Mouse (Mus musculus): ENCODE results near the gene Pbx4. TPM values are rescaled to one million over a fixed set of nuclear protein-coding genes. Genes with fewer than 3 reads are reported as not detected.

Pbx4 gene
- polyA plus RNA-seq, 1 experiment from 2014 or later, result 62.1 TPM

GRCm38 (mm10) chr8:69863387-69864020, 31.2 kb downstream of the Pbx4 start:
- 94% methylated on average over 5 of the region's 5 CpGs for WGBS
- Histone ChIP-seq H3K4me1 (no peaks in the 10 kb centered on the region), H3K4me3 (no peak overlapping the region), H3K27ac (no peak overlapping the region), H3K4me2 (no peak overlapping the region), H3K9ac (no peak overlapping the region), H3K36me3 (replicated peaks) (peaks cover 8% of the 10 kb centered on the region; the same call in 1 of the 2 replicates), H3K27me3 (replicated peaks) (no peaks in the 10 kb centered on the region), H3K9me3 (no peaks in the 10 kb centered on the region)
- no peak for ATAC-seq (replicated peaks)

GRCm38 (mm10) chr8:69864180-69864579, 31.9 kb downstream of the Pbx4 start:
- no peaks in the 10 kb centered on the region for H3K4me1 ChIP-seq
- no peak overlapping the region for H3K9ac ChIP-seq
- ATAC-seq (replicated peaks), result no peak
- peaks cover 8% of the 10 kb centered on the region; the same call in 1 of the 2 replicates for H3K36me3 ChIP-seq (replicated peaks)
- H3K27me3 ChIP-seq (replicated peaks), result no peaks in the 10 kb centered on the region
- no peak overlapping the region for H3K27ac ChIP-seq
- 83% methylated on average over 5 of the region's 5 CpGs for WGBS
- H3K9me3 ChIP-seq, result no peaks in the 10 kb centered on the region
- H3K4me3 ChIP-seq, result no peak overlapping the region
- H3K4me2 ChIP-seq, result no peak overlapping the region

GRCm38 (mm10) chr8:69867696-69868326, 35.5 kb downstream of the Pbx4 start:
- no peak overlapping the region for H3K9ac ChIP-seq
- no peak overlapping the region for H3K4me3 ChIP-seq
- H3K27me3 ChIP-seq (replicated peaks), result no peaks in the 10 kb centered on the region
- no peak overlapping the region for H3K27ac ChIP-seq
- no peak for ATAC-seq (replicated peaks)
- H3K36me3 ChIP-seq (replicated peaks), result peaks cover 3% of the 10 kb centered on the region; the same call in 1 of the 2 replicates
- no peaks in the 10 kb centered on the region for H3K4me1 ChIP-seq
- no peaks in the 10 kb centered on the region for H3K9me3 ChIP-seq
- no peak overlapping the region for H3K4me2 ChIP-seq
- WGBS, result 81% methylated on average over 5 of the region's 5 CpGs

GRCm38 (mm10) chr8:69870003-69870765, 37.9 kb downstream of the Pbx4 start:
- ATAC-seq (replicated peaks), result no peak
- Histone ChIP-seq H3K9ac (no peak overlapping the region), H3K36me3 (replicated peaks) (no peaks in the 10 kb centered on the region; the same call in 1 of the 2 replicates), H3K4me1 (no peaks in the 10 kb centered on the region), H3K27ac (no peak overlapping the region), H3K27me3 (replicated peaks) (no peaks in the 10 kb centered on the region), H3K4me2 (no peak overlapping the region), H3K4me3 (no peak overlapping the region), H3K9me3 (no peaks in the 10 kb centered on the region)
- WGBS, result 85% methylated on average over 11 of the region's 11 CpGs

GRCm38 (mm10) chr8:69870907-69871306, 38.6 kb downstream of the Pbx4 start:
- Histone ChIP-seq H3K9ac (no peak overlapping the region), H3K4me1 (no peaks in the 10 kb centered on the region), H3K4me2 (no peak overlapping the region), H3K9me3 (no peaks in the 10 kb centered on the region), H3K27me3 (replicated peaks) (no peaks in the 10 kb centered on the region), H3K27ac (no peak overlapping the region), H3K36me3 (replicated peaks) (no peaks in the 10 kb centered on the region; the same call in 1 of the 2 replicates), H3K4me3 (no peak overlapping the region)
- 85% methylated on average over 6 of the region's 6 CpGs for WGBS
- ATAC-seq (replicated peaks), result no peak

- Histone ChIP-seq H3K27me3 (replicated peaks) (peaks cover 2% of the 10 kb centered on the region), H3K4me3 (no peak overlapping the region), H3K4me1 (no peaks in the 10 kb centered on the region), H3K4me2 (no peak overlapping the region), H3K9me3 (no peaks in the 10 kb centered on the region), H3K36me3 (replicated peaks) (no peaks in the 10 kb centered on the region; the same call in 1 of the 2 replicates), H3K9ac (no peak overlapping the region), H3K27ac (no peak overlapping the region)
- 11% methylated on average over 9 of the region's 9 CpGs for WGBS
- no peak for ATAC-seq (replicated peaks)
Measured at GRCm38 (mm10) chr8:69874155-69874554, 41.9 kb downstream of the Pbx4 start.

- no peak overlapping the region for H3K4me2 ChIP-seq
- no peak for ATAC-seq (replicated peaks)
- H3K36me3 ChIP-seq (replicated peaks), result no peaks in the 10 kb centered on the region; the same call in 1 of the 2 replicates
- H3K27me3 ChIP-seq (replicated peaks), result peaks cover 7% of the 10 kb centered on the region
- no peak overlapping the region for H3K4me3 ChIP-seq
- H3K9me3 ChIP-seq, result no peaks in the 10 kb centered on the region
- no peaks in the 10 kb centered on the region for H3K4me1 ChIP-seq
- WGBS, result 86% methylated on average over 13 of the region's 13 CpGs
- no peak overlapping the region for H3K27ac ChIP-seq
- H3K9ac ChIP-seq, result no peak overlapping the region
Measured at GRCm38 (mm10) chr8:69874654-69875053, 42.4 kb downstream of the Pbx4 start.

GRCm38 (mm10) chr8:69876097-69876496, 43.8 kb downstream of the Pbx4 start:
- Histone ChIP-seq H3K36me3 (replicated peaks) (no peaks in the 10 kb centered on the region; the same call in 1 of the 2 replicates), H3K9ac (no peak overlapping the region), H3K9me3 (no peaks in the 10 kb centered on the region), H3K27ac (no peak overlapping the region), H3K27me3 (replicated peaks) (peaks cover 22% of the 10 kb centered on the region), H3K4me1 (peaks cover 5% of the 10 kb centered on the region; the same call in 1 of the 2 replicates), H3K4me2 (no peak overlapping the region), H3K4me3 (no peak overlapping the region)
- 42% methylated on average over 10 of the region's 10 CpGs for WGBS
- no peak for ATAC-seq (replicated peaks)

GRCm38 (mm10) chr8:69876967-69877366, 44.7 kb downstream of the Pbx4 start:
- Histone ChIP-seq H3K9ac (no peak overlapping the region), H3K36me3 (replicated peaks) (no peaks in the 10 kb centered on the region; the same call in 1 of the 2 replicates), H3K4me3 (no peak overlapping the region), H3K27me3 (replicated peaks) (peaks cover 30% of the 10 kb centered on the region), H3K4me2 (no peak overlapping the region), H3K27ac (no peak overlapping the region), H3K9me3 (no peaks in the 10 kb centered on the region), H3K4me1 (peaks cover 14% of the 10 kb centered on the region; the same call in 1 of the 2 replicates)
- WGBS, result 79% methylated on average over 10 of the region's 10 CpGs
- no peak for ATAC-seq (replicated peaks)

GRCm38 (mm10) chr8:69877396-69877795, 45.1 kb downstream of the Pbx4 start:
- no peak overlapping the region for H3K4me2 ChIP-seq
- peaks cover 35% of the 10 kb centered on the region for H3K27me3 ChIP-seq (replicated peaks)
- H3K4me1 ChIP-seq, result peaks cover 15% of the 10 kb centered on the region; the same call in 1 of the 2 replicates
- WGBS, result 81% methylated on average over 4 of the region's 4 CpGs
- H3K9me3 ChIP-seq, result no peaks in the 10 kb centered on the region
- ATAC-seq (replicated peaks), result no peak
- H3K27ac ChIP-seq, result no peak overlapping the region
- no peaks in the 10 kb centered on the region; the same call in 1 of the 2 replicates for H3K36me3 ChIP-seq (replicated peaks)
- no peak overlapping the region for H3K4me3 ChIP-seq
- H3K9ac ChIP-seq, result no peak overlapping the region

GRCm38 (mm10) chr8:69877992-69878391, 45.7 kb downstream of the Pbx4 start:
- peaks cover 41% of the 10 kb centered on the region for H3K27me3 ChIP-seq (replicated peaks)
- 68% methylated on average over 3 of the region's 3 CpGs for WGBS
- no peak for ATAC-seq (replicated peaks)

GRCm38 (mm10) chr8:69879678-69880077, 47.4 kb downstream of the Pbx4 start:
- H3K4me2 ChIP-seq, result peak overlapping the region; percentile 49; the same call in 1 of the 2 replicates
- H3K4me3 ChIP-seq, result no peak overlapping the region
- H3K4me1 ChIP-seq, result peaks cover 15% of the 10 kb centered on the region; the same call in 1 of the 2 replicates
- peaks cover 57% of the 10 kb centered on the region for H3K27me3 ChIP-seq (replicated peaks)
- no peak for ATAC-seq (replicated peaks)
- 63% methylated on average over 8 of the region's 8 CpGs for WGBS
- H3K36me3 ChIP-seq (replicated peaks), result no peaks in the 10 kb centered on the region
- H3K9ac ChIP-seq, result no peak overlapping the region
- no peaks in the 10 kb centered on the region for H3K9me3 ChIP-seq
- no peak overlapping the region for H3K27ac ChIP-seq

More at GRCm38 (mm10) chr8:69877992-69878391, 45.7 kb downstream of the Pbx4 start:
- no peaks in the 10 kb centered on the region for H3K36me3 ChIP-seq (replicated peaks)
- no peak overlapping the region for H3K4me3 ChIP-seq
- no peaks in the 10 kb centered on the region for H3K9me3 ChIP-seq
- H3K4me2 ChIP-seq, result no peak overlapping the region
- peaks cover 15% of the 10 kb centered on the region; the same call in 1 of the 2 replicates for H3K4me1 ChIP-seq
- no peak overlapping the region for H3K9ac ChIP-seq
- no peak overlapping the region for H3K27ac ChIP-seq
